Mouse (Mus musculus) olfactory bulb, adult 2 months (tissue): ENCODE data around the gene Stk10.

ENCODE experiments used
- CTCF ChIP-seq: fragments of 200-500 bp; IDR thresholded peaks from 2 replicates; pipeline ENCODE4 v1.5.1; 2012; ENCODE audit warnings: low read depth, mild to moderate bottlenecking, low read length, moderate library complexity; ENCODE audit not compliant: insufficient read depth
- POLR2A ChIP-seq: fragments of 200-500 bp; IDR thresholded peaks from 2 replicates; pipeline ENCODE4 v1.6.1; 2012; ENCODE audit warnings: mild to moderate bottlenecking, low read depth, low read length, moderate library complexity; ENCODE audit not compliant: insufficient read depth

- TF ChIP-seq CTCF = no peak
- no peak for TF ChIP-seq POLR2A
Observed at GRCm38 (mm10) chr11:32498757-32499535, 34.2 kb upstream of the Stk10 start.
